Mouse (Mus musculus): Measurements from ENCODE around the gene Mall.

The Mall gene

DNA sequence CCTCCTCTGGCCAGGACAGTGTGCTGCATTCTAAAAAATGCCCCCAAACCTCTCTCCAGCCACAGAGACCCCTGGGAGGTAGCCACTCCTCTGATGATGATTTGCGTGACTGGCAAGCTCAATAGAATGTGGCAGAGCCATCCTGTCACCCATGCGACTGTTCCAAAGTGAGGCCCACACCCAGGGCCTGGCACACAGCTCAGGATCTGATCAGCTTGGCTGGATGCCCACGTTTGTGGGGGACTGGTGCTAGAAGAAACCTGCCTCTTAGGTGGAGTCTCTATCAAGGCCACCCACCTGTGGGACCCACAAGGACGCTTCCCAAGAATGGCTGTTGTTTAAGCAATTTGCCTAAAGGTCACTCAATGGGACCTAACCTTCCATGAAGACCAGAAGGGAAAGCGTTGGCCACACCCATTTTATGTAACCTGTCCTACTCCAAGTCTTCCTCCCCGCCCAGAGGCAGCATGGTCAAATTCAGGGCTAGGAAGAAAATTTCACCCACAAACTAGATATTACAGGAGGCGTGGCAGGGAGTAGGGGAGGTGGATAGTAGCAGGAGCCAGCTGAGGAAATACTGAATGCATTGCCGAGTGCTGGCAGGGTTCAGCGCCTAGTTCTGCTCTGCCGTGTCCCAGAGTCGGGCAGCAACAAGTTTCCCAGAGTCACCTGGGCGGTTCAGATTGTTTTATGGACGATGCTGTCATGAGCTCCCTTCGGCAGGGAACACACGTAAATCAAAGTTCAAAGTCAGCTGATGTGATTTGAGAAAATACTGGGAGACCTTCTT is 876 bp downstream of the Mall start:
- DNase-seq (ENCODE audit: low spot score) = no peak

DNA sequence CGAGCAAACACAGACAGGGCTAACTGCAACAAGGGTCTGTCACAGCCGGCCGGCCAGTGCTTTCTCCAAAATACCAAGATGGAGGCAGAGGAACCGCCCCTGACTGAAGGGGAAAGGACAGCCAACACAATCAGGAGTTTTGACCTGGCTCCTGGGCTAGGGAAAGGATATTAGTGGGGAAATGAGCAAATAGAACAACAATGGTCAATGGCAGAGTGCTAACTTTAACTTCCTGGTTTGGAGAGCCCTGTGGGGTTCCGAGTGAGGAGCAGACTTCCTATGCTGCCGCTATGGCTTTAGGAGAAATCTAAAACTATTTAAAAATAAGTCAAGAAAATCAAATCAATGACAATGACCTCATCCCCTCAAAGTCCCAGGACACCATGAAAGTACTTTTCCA is 1.6 kb downstream of the Mall start:
- no peak for DNase-seq (ENCODE audit: low spot score)

DNA sequence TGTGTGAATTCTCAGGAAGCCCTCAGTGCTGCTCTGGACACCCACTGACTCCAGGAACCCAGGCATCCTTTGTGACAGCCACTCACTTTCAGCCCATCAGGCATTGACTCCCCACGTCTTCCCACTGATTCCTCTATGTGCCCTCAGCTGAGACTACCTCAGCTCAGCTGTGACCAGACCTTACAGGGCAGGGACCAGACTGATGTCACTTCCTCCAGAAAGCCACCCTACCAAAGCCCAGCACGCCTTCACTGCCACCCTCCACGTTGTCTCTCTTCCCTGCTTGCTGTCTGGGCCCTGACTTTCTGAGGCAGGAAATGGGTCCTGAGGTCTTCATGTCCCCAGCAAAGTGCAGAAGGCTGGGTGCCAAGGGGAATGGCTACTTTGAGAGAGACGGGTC is 6.5 kb downstream of the Mall start:
- DNase-seq (ENCODE audit: low spot score) = no peak

DNA sequence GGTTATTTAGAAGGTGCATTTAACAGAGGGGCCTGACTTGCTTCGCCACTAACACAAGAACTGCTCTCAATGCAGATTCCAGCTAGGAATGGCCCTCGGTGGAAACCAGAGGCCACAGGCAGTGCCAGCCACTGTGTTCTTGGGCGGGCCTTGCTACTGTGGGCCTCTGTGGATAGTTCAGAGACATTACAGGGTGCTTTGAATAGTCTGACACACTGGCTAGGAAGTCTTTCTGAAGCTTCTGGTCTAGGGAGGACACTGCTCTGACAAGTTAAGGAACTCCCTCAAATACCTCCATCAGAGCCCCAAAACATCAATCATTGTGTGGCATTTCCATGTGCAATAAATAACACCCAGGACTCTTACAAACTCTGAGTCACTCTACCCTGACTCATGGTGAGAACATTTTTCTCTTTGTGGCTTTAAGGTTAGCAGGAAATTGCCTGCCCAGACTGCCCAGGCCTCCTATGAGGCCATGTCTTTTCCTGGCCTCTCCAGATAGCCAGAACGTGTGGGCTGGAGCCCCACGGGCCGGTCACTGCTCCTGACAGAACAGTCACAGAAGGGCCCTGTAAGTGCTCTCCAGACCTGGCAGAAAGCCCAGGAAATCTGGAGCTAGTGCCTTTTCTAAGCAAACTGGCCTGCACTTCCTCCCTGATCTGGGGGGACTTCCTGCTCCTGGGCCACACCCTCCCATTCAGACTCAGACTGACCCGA is 7.4 kb downstream of the Mall start:
- peak; percentile 27 for DNase-seq (ENCODE audit: low spot score)

- no peak for DNase-seq (ENCODE audit: low spot score)
Observed at GRCm38 (mm10) chr2:127718839-127719468, 10.8 kb downstream of the Mall start.

DNA sequence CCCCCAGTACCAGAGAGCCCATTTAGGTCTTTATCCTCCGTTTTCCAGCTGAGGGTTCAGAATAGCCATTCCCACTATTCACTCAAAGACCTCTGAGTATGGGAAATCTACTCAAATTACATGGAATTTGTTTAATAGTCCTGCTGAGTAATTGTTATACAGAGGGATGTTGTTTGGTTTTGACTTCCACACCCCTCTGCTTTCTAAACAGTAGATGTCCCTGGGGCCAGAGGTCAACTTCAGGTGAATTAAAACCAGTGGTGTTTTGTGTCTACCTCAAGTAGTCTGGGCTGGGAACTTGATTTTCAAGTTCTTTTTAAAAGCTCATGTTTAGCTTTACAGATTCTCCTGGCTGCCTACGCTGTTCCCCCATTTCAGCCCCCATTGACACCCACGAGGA is 15.0 kb downstream of the Mall start:
- no peak for DNase-seq (ENCODE audit: low spot score)

DNA sequence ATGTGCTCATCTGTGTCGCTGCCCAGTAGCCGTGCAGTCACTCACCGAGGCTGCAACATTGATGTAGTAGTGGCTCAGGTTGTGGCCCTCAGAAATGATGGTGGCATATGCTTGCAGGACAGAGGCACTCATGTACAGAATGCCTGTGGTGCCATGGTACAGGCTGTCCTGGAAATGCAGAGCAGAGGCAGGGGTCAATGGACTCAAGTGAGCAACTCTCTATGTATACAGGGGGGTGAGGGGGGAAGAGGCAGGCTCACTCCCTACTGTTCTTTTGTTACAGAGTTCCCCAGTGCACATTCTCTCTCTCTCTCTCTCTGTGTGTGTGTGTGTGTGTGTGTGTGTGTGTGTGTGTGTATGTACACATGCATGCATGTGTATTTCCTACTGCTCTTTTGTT is 20.9 kb downstream of the Mall start:
- no peak for DNase-seq (ENCODE audit: low spot score)

- DNase-seq (ENCODE audit: low spot score) = no peak
Observed at GRCm38 (mm10) chr2:127708060-127708459, 21.7 kb downstream of the Mall start.

DNA sequence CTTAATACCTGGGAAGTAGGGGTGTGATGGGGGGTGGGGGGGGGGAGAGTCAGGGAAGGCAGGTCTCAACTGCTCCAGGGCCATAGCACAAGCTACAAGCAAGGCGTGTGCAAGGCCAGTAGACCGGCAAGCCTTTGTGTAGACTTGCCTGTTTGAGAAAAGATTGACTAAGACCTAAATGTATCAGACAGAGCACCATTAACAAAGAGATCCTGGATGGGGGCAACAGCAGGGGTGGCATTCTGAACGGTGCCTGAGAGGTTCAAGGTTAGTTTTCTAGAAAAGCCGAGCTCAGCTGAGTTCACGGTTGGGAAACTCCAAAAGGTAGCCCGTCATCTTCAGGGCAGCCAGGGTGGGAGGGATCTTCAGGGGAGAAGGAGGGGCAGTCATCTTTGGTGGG is 24.5 kb downstream of the Mall start:
- DNase-seq (ENCODE audit: low spot score) = no peak

- DNase-seq (ENCODE audit: low spot score) = no peak
Observed at GRCm38 (mm10) chr2:127689239-127689638, 40.5 kb downstream of the Mall start.

DNA sequence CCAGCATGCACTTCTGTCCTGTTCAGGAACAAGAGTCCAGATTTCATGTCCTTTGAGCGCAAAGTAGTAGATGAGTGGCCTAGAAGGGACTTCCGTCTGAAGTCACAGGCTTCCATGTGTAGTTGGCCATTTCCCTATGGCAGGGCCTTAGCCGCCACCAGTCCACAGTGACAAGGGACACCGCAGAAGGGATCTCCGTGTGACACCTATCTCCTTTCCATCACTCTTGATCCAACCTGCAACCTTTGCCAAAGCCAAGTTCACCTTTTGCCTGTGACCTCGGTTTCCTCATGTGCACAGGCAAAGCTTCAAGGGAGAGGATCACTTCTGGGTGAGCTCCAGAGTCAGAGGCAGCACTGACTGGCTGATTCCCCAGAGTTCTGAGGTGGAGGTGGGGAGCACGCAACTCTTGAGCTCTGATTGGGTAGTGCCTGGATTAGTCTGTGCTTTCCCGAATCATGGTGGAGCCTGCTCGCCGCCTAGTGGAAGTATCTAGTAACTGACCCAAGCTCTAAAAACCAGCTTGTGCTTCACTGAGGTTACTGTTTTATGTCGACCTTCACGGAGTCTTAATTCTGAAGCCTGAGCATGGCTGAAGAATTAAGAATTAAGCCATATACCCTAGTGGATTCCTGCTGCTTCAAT is 45.9 kb downstream of the Mall start:
- no peak for DNase-seq (ENCODE audit: low spot score)

GRCm38 (mm10) chr2:127667843-127668506 is 61.8 kb downstream of the Mall start:
- DNase-seq (ENCODE audit: low spot score) = no peak

GRCm38 (mm10) chr2:127667015-127667414 is 62.7 kb downstream of the Mall start:
- no peak for DNase-seq (ENCODE audit: low spot score)

GRCm38 (mm10) chr2:127662708-127663107 is 67.0 kb downstream of the Mall start:
- no peak for DNase-seq (ENCODE audit: low spot score)

DNA sequence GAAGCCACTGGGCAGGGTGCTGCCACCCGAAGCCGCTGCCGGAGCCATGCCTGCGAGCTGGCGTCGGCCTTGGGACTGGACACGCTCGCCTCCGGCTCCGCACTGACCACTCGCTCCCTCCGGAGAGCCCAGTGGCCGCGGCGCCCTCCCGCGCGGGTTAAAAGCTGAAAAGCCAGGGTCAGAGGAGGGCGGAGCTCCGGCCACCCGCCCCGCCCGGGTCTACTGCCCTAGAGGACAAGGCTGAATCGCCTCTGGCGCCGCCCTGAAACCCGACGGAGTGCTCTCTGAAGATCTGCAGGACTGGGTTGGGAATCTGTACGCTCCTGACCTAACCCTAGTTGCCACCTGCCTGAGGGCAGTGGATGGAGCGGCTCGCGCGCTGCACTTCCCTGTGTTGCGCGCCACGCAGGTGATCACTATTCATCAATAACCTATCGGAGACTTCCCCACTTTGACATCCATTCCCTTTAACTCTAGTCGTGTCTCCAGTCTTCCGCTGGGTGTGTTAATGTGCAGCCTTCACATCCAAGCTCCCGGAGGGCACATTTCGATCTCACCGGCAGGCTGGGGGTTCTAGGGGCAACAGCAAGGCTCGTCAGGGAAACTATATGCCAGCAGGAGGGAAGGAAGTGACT is 73.5 kb downstream of the Mall start, which contains the start of gene Mal:
Gene Mal (minus strand): TSS at position 610 of the 635 bp plus-strand sequence.
- peak; percentile 24 for DNase-seq (ENCODE audit: low spot score)

DNA sequence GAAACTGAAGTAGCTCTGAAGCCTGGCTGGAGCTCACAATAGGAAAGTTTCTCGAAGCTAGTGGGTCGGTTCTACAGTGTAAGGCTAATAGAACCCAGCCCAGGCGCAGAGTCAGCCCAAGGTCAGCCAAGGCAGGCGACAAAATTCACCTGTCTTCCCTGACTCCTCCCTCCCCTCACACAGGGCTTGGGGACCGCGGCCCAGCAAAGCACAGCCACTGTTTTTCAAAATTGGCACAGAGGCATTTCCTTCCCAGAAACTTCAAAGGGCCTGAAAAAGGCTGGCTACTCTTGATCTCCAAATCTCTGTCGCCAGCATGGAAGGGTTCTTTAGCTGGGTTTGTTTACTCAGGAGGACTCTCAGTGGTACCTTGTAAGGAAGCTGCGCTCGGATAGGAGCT is 74.3 kb downstream of the Mall start:
- DNase-seq (ENCODE audit: low spot score) = no peak

GRCm38 (mm10) chr2:127654786-127655185 is 74.9 kb downstream of the Mall start:
- DNase-seq (ENCODE audit: low spot score) = no peak
